Mouse (Mus musculus): ENCODE data around the gene Gna11.

The Gna11 gene

GRCm38 (mm10) chr10:81485479-81486018, 59.4 kb downstream of the Gna11 start:
- no peak for DNase-seq (ENCODE audit: low read depth, low spot score)

- DNase-seq (ENCODE audit: low read depth, low spot score) = no peak
Measured at GRCm38 (mm10) chr10:81485060-81485449, 59.9 kb downstream of the Gna11 start.

GRCm38 (mm10) chr10:81484441-81485059, 60.4 kb downstream of the Gna11 start:
- DNase-seq (ENCODE audit: low read depth, low spot score) = no peak

- DNase-seq (ENCODE audit: low read depth, low spot score) = no peak
Measured at GRCm38 (mm10) chr10:81483983-81484382, 61.0 kb downstream of the Gna11 start.

- no peak for DNase-seq (ENCODE audit: low read depth, low spot score)
Measured at GRCm38 (mm10) chr10:81482533-81482889, 62.5 kb downstream of the Gna11 start, which contains the start of gene Celf5. Celf5 (minus strand) TSS chr10:81482709.

- no peak for DNase-seq (ENCODE audit: low read depth, low spot score)
Measured at GRCm38 (mm10) chr10:81481605-81482532, 63.1 kb downstream of the Gna11 start.
